Mouse (Mus musculus): ENCODE data around the gene Asap2.

DNA sequence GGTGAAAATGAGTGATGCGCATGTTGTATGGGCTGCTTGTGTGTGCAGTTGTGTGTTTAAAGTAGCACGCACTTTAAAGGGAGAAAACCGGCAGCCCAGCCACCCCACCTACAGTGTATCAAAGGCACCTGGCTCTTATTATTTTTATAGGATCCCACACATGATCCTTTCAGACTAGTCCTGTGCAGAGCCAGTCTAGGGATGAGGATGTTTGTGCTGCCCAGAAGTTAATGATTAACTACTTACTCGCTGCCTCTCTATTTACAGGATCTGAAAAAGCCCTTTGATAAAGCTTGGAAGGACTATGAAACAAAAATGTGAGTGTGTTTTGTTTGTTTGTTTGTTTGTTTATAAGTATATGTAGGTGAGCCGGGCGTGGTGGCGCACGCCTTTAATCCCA lies 210.4 kb downstream of the Asap2 start:
- TF ChIP-seq CTCF (IDR thresholded peaks at IDR 0.05; ENCODE audit: low read depth) (no peak), EP300 (optimal IDR thresholded peaks at IDR 0.05) (no peak)

Measured in stomach, postnatal 0 days (tissue).